Mouse (Mus musculus): ENCODE data around the gene Usp44.

GRCm38 (mm10) chr10:93810590-93811185, 20.7 kb upstream of the Usp44 start:
- TF ChIP-seq CTCF (IDR thresholded peaks at IDR 0.05; ENCODE audit: insufficient read depth, low read depth, low read length) (no peak), POLR2A (IDR thresholded peaks at IDR 0.05; ENCODE audit: insufficient read depth, low read depth, low read length) (no peak)

Measured in olfactory bulb, adult 2 months (tissue).